Mouse (Mus musculus) liver, embryonic 12.5 days (tissue): ENCODE results near the gene Nfrkb. TPM values are rescaled to one million over a fixed set of nuclear protein-coding genes. Genes with fewer than 3 reads are reported as not detected.

Source experiments
- ATAC-seq: fragments of 200-750 bp; cut with Nextera tagmentation; 2 replicates; pipeline ENCODE4 v1.8.0; 2017; ENCODE audit warnings: moderate number of reproducible peaks, mild to moderate bottlenecking, moderate library complexity
- H3K27ac ChIP-seq: fragments of 300-500 bp; sonication (generic); 2 replicates; pipeline ENCODE4 v1.5.1; 2016; ENCODE audit warnings: mild to moderate bottlenecking
- H3K27me3 ChIP-seq: fragments of 300-500 bp; sonication (generic); replicated peaks from 2 replicates; pipeline ENCODE4 v1.6.1; 2016; ENCODE audit warnings: mild to moderate bottlenecking, moderate library complexity
- H3K36me3 ChIP-seq: fragments of 300-500 bp; sonication (generic); 2 replicates; pipeline ENCODE4 v1.6.1; 2016; ENCODE audit warnings: mild to moderate bottlenecking, moderate library complexity
- H3K4me1 ChIP-seq: fragments of 300-500 bp; sonication (generic); 2 replicates; pipeline ENCODE4 v1.6.1; 2016
- H3K4me2 ChIP-seq: fragments of 300-500 bp; sonication (generic); 2 replicates; pipeline ENCODE4 v1.6.1; 2016; ENCODE audit warnings: mild to moderate bottlenecking, moderate library complexity
- H3K4me3 ChIP-seq: fragments of 300-500 bp; sonication (generic); 2 replicates; pipeline ENCODE4 v1.5.1; 2016; ENCODE audit warnings: mild to moderate bottlenecking, moderate library complexity
- H3K9ac ChIP-seq: fragments of 300-500 bp; sonication (generic); 2 replicates; pipeline ENCODE4 v1.6.1; 2016; ENCODE audit warnings: mild to moderate bottlenecking, moderate library complexity
- H3K9me3 ChIP-seq: fragments of 300-500 bp; sonication (generic); replicated peaks from 2 replicates; pipeline ENCODE4 v1.6.1; 2016; ENCODE audit warnings: mild to moderate bottlenecking, moderate library complexity
- WGBS: fragments of 180-500 bp; shearing (Covaris S2); methylation state at CpG from one replicate; pipeline ENCODE4 v1.1.7; 2016; ENCODE audit not compliant: insufficient replicate concordance; 5-methylcytosine and 5-hydroxymethylcytosine counted together
- polyA plus RNA-seq: library from polyadenylated mRNA; unstranded; fragments of >200 nt; fragmentation: Nextera tagmentation; extraction: Ambion mirVana; gene quantifications from 2 replicates; pipeline ENCODE4 v1.2.1, GENCODE M21; 2016

The Nfrkb gene
- polyA plus RNA-seq = 8.6 and 9.3 TPM in 2 replicates

GRCm38 (mm10) chr9:31385947-31386354, at the start of gene Nfrkb:
Gene Nfrkb (plus strand): TSS chr9:31386192.
- Histone ChIP-seq H3K9me3 (no peaks in the 10 kb centered on the region), H3K9ac (peak within 1 kb of the TSS; percentile 95), H3K27me3 (no peaks in the 10 kb centered on the region), H3K36me3 (peaks cover 21% of the 10 kb centered on the region), H3K4me3 (peak within 1 kb of the TSS; percentile 94), H3K4me1 (peaks cover 31% of the 10 kb centered on the region), H3K4me2 (peak within 1 kb of the TSS; percentile 80), H3K27ac (peak within 1 kb of the TSS; percentile 79)
- under 1% methylated on average over 45 of the region's 46 CpGs for WGBS
- ATAC-seq = peak; percentile 97

DNA sequence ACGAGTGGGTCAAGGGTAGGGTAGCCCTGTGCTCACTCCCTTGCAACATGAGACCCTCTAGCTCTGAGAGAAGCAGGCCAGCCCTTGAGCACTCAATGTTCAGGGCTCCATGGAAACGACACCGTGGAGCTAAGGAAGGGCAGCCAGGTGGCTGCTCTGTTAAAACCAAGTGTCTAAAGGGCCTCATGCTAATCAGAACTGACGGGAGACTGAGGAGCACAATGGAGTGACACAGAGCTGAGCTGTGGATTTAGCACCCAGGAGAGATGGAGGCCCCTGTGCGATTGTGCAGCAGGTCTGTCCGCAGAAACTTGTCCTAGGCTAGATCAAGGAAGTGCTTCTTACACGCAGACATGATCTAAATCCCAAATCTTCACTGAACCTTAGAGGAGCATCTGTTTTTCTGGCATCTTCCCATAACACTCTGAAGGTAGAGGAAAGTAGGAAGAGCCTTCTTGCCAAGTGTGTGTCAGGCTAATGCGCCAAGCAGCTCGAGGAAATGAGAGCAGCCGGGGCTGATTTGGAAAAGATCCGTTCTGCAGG, 41.6 kb upstream of the Nfrkb start:
- Histone ChIP-seq H3K4me1 (no peaks in the 10 kb centered on the region), H3K4me3 (no peak overlapping the region), H3K9ac (no peak overlapping the region), H3K27me3 (no peaks in the 10 kb centered on the region), H3K9me3 (no peaks in the 10 kb centered on the region), H3K27ac (no peak overlapping the region), H3K36me3 (peaks cover 39% of the 10 kb centered on the region), H3K4me2 (no peak overlapping the region)
- no peak for ATAC-seq
- 81% methylated on average over 11 of the region's 11 CpGs for WGBS

DNA sequence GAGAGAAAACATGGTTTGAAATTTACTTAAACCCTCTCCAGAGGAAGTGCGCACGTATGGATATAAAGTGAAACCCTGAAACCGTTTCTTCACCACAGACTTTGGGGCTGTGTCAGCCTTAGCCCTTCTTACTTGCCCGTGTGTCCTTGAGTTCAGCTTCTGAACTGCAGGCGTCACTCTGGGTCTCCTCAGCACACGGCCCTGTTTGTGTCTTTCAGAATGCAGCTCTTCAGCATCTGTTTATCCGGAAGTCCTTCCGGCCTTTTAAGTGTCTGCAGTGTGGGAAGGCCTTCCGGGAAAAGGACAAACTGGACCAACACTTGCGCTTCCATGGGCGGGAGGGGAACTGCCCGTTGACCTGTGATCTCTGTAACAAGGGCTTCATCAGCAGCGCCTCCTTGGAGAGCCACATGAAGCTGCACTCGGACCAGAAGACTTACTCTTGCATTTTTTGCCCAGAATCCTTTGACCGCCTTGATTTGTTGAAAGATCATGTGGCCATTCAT, 39.4 kb upstream of the Nfrkb start:
- no peak for ATAC-seq
- H3K36me3 ChIP-seq = peaks cover 41% of the 10 kb centered on the region
- H3K9me3 ChIP-seq = no peaks in the 10 kb centered on the region
- H3K9ac ChIP-seq = no peak overlapping the region
- 74% methylated on average over 15 of the region's 15 CpGs for WGBS
- no peaks in the 10 kb centered on the region for H3K27me3 ChIP-seq
- no peak overlapping the region for H3K4me2 ChIP-seq
- no peak overlapping the region for H3K27ac ChIP-seq
- no peaks in the 10 kb centered on the region for H3K4me1 ChIP-seq
- H3K4me3 ChIP-seq = no peak overlapping the region

DNA sequence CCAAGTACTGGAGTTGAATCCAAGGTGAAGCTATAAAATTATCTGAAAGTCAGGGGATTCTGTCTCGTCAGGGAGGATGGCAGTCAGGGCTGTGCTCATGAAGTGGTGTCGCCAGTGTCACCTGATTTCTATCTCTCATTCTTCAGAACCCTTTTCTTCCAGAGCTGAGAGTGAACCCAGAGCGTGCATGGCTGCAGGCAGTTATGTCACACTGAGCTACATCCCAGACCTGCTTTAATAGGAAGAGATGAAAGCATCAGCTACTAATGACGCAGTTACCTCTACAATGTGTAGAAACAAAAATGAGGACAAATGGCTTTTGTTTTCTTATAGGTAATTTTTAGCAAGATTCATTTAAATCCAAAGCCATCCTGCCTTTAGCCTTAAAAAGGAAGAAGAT, 37.5 kb upstream of the Nfrkb start:
- no peaks in the 10 kb centered on the region for H3K4me1 ChIP-seq
- 71% methylated on average over 4 of the region's 4 CpGs for WGBS
- no peaks in the 10 kb centered on the region for H3K9me3 ChIP-seq
- H3K9ac ChIP-seq = no peak overlapping the region
- no peak overlapping the region for H3K27ac ChIP-seq
- no peak overlapping the region for H3K4me2 ChIP-seq
- H3K27me3 ChIP-seq = no peaks in the 10 kb centered on the region
- peaks cover 49% of the 10 kb centered on the region for H3K36me3 ChIP-seq
- no peak overlapping the region for H3K4me3 ChIP-seq
- no peak for ATAC-seq

DNA sequence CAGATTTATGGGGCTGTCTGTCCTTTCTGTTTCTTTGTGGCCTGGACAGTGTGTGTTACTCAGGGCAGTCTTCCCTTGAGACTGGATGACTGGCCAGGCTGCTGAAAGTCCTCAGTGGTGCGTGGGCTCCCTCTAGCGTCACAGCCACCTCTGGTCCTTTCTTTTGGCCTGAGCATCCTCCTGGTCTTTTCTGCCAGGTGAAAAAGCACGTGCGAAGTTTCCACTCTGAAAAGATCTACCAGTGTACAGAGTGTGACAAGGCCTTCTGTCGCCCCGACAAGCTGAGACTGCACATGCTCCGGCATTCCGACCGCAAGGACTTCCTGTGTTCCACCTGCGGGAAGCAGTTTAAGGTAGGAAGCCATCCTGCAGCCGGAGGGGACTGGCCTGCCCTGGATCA, 37.1 kb upstream of the Nfrkb start:
- no peaks in the 10 kb centered on the region for H3K9me3 ChIP-seq
- H3K27ac ChIP-seq = no peak overlapping the region
- no peaks in the 10 kb centered on the region for H3K4me1 ChIP-seq
- no peak overlapping the region for H3K9ac ChIP-seq
- 69% methylated on average over 11 of the region's 11 CpGs for WGBS
- H3K27me3 ChIP-seq = no peaks in the 10 kb centered on the region
- no peak overlapping the region for H3K4me2 ChIP-seq
- ATAC-seq = no peak
- peaks cover 50% of the 10 kb centered on the region for H3K36me3 ChIP-seq
- no peak overlapping the region for H3K4me3 ChIP-seq

DNA sequence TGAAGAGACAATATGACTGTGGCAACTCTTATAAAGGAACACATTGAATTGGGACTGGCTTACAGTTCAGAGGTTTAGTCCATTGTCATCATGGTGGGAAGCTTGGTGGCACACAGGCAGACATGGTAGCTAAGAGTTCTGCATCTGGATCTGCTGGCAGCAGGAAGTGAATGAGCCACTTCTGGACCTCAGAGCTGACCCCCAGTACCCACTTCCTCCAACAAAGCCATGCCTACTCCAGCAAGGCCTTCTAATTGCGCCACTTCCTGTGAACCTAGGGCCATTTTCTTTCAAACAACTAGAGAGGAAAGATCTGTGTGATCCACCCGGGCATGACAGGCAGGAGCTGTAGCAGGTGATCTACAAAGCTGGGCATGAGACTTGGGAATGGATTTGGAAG, 33.3 kb upstream of the Nfrkb start:
- Histone ChIP-seq H3K4me2 (no peak overlapping the region), H3K27me3 (no peaks in the 10 kb centered on the region), H3K9ac (no peak overlapping the region), H3K36me3 (peaks cover 67% of the 10 kb centered on the region), H3K27ac (no peak overlapping the region), H3K9me3 (no peaks in the 10 kb centered on the region), H3K4me1 (no peaks in the 10 kb centered on the region), H3K4me3 (no peak overlapping the region)
- 62% methylated on average over 2 of the region's 2 CpGs for WGBS
- no peak for ATAC-seq

DNA sequence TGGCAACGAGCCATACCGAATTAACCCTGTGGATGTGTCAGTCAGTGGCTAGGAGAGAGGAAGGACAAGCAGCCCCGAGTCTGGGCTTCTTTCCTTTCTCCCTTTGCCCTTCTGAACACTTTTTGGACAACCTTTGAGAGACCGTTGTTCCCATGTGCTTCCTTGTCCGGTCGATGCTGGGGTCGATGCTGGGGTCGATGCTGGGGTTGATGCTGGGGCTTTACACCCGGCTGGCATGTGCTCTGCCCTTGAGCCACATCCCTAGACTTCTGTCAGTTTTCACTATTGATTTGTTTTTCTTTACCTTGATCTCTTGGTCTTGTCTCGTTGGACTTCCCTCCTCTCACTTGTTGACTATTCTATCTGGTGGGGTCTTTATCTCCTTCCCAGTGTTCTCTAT, 32.5 kb upstream of the Nfrkb start:
- H3K9ac ChIP-seq = no peak overlapping the region
- WGBS = 82% methylated on average over 10 of the region's 10 CpGs
- H3K4me2 ChIP-seq = peak overlapping the region; percentile 22; the same call in 1 of the 2 replicates
- H3K27me3 ChIP-seq = no peaks in the 10 kb centered on the region
- 0 out of 2 replicates have a peak overlapping the region, but pooled peaks have one; percentile 30 for H3K27ac ChIP-seq
- no peaks in the 10 kb centered on the region for H3K9me3 ChIP-seq
- no peaks in the 10 kb centered on the region for H3K4me1 ChIP-seq
- ATAC-seq = peak; percentile 37; the same call in 1 of the 2 replicates
- H3K4me3 ChIP-seq = no peak overlapping the region
- H3K36me3 ChIP-seq = peaks cover 69% of the 10 kb centered on the region

DNA sequence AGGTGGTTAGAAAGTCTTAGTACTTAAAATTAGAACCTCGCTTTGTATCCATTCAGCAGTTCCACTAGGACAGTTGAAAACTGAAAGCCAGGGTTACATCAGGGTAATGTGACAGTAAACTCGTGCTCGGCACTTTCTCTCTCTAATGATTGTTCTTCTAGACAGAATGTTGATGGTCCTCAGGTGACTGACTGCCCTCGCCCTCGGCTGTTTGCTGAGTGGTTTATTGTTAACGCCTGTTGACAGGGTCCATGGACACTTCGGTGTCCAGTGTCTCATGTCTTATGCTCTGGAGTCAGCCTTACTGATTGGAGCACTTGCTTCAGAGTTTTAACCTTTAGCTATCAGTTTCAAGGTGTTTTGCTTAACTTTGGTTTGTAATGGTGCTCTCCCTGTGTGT, 31.9 kb upstream of the Nfrkb start:
- Histone ChIP-seq H3K9ac (no peak overlapping the region), H3K9me3 (no peaks in the 10 kb centered on the region), H3K27ac (0 out of 2 replicates have a peak overlapping the region, but pooled peaks have one; percentile 30), H3K4me3 (no peak overlapping the region), H3K36me3 (peaks cover 70% of the 10 kb centered on the region), H3K27me3 (no peaks in the 10 kb centered on the region), H3K4me2 (peak overlapping the region; percentile 22; the same call in 1 of the 2 replicates), H3K4me1 (no peaks in the 10 kb centered on the region)
- WGBS = 72% methylated on average over 7 of the region's 7 CpGs
- ATAC-seq = peak; percentile 59; the same call in 1 of the 2 replicates

DNA sequence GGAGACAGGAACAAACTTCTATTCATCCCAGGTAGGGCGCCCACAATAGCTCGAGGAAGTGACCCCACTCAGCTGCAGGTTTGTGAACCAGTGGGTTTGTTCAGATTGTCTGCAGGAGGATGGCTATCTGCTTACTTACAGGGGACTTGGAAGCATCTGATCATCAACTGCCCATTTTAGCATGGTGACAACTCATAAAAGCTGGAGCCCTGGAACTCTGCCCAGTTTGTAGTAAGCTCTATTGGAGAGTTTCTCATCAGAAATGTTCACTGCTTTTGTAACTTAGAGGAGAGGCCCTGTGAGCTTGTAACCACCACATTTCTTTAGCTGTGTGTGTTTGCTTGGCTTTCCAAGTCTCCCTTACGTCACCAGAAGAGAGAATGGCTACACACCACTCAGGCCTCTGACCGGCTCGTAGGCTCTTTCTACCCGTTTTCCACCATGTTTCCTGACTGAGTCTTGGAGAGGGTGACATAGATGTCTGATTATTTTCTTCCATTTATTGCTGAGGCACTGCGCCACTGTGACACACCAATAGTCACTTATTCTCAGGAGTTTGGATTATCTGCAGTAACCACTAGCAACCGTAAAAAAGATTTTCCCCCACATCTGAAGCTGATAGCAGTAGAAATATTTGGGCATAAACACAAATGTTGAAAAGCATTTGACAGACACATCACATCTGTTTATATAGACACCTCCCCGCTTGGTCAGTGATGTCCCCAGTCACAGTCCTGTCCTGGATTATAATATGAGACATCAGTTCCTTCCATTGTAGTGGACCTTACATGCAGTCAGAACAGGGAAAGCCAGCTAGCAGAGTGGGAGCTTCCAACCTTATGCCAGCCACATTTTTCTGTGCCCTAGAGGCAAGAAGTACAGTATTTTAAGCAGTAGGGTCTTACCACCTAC, 22.0 kb upstream of the Nfrkb start:
- Histone ChIP-seq H3K27me3 (no peaks in the 10 kb centered on the region), H3K9ac (no peak overlapping the region), H3K4me2 (no peak overlapping the region), H3K36me3 (peaks cover 60% of the 10 kb centered on the region), H3K4me3 (no peak overlapping the region), H3K27ac (no peak overlapping the region), H3K4me1 (no peaks in the 10 kb centered on the region; the same call in 1 of the 2 replicates), H3K9me3 (no peaks in the 10 kb centered on the region)
- no peak for ATAC-seq
- 81% methylated on average over 9 of the region's 9 CpGs for WGBS

DNA sequence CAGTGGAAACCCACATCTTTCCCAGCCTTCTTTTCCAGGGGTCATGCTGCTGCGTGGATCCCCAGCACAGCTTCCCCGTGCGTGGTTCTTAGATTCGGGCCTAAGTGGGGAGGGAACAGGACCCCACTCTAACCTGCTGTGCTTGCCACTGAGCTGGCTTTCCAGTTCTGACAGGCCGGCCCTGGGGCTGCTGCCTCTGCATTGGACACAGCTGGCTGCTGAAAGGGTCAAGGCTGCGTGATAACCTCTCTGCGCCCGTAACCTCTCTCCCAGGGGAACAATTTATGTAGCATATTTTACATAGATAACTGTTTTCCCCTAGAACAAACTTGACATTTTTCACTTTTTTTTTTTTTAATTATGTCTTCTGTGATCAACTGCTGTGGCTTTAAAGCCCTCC, 20.9 kb upstream of the Nfrkb start:
- Histone ChIP-seq H3K9me3 (no peaks in the 10 kb centered on the region), H3K4me2 (no peak overlapping the region), H3K4me1 (no peaks in the 10 kb centered on the region; the same call in 1 of the 2 replicates), H3K9ac (no peak overlapping the region), H3K36me3 (peaks cover 50% of the 10 kb centered on the region), H3K27ac (no peak overlapping the region), H3K4me3 (no peak overlapping the region), H3K27me3 (no peaks in the 10 kb centered on the region)
- 79% methylated on average over 8 of the region's 8 CpGs for WGBS
- ATAC-seq = 0 out of 2 replicates have a peak, but pooled peaks have one; percentile 37

DNA sequence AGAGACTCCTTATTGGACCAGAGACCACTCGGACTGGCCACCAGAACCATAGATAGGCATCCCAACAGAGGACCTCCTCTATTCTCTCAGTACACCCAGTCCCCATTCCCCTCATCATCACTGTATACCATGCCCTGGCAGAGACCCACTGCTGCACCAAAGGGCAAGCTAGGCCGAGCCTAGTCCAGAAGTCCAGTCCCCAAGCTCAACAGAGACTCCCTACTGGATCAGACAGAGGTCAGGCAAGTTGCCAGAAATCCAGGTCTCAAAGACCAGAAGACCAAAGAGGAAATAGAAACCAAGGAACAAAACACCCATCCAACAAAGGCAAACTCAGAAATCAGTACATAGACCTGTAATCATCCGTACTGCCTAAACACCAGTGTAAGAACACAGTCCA, 14.3 kb upstream of the Nfrkb start:
- no peaks in the 10 kb centered on the region for H3K27me3 ChIP-seq
- H3K4me1 ChIP-seq = no peaks in the 10 kb centered on the region
- H3K9ac ChIP-seq = no peak overlapping the region
- no peak overlapping the region for H3K27ac ChIP-seq
- ATAC-seq = no peak
- H3K9me3 ChIP-seq = no peaks in the 10 kb centered on the region
- no peak overlapping the region for H3K4me2 ChIP-seq
- H3K4me3 ChIP-seq = no peak overlapping the region
- 88% methylated on average over 3 of the region's 3 CpGs for WGBS
- H3K36me3 ChIP-seq = peaks cover 29% of the 10 kb centered on the region

DNA sequence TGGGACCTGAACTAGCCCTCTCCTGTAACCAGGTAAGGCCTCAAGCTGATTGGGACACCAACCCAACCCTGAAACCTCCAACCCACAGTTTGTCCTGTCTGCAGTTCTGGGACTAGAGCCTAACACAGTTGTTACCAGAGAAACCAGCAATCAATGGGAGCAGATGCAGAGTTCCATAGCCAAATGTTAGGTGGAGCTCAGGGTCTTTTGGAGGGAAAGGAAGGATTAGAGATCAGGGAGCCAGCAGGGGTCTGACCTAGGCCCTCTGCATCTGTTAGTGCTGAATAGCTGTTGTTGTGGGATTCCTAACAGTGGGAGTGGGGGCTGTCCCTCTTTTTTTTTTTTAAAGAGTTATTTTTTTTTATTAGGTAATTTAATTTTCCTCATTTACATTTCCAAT, 9.3 kb upstream of the Nfrkb start:
- H3K4me3 ChIP-seq = no peak overlapping the region
- peaks cover 30% of the 10 kb centered on the region for H3K36me3 ChIP-seq
- ATAC-seq = no peak

More for the DNA sequence above, 9.3 kb upstream of the Nfrkb start:
- no peaks in the 10 kb centered on the region for H3K4me1 ChIP-seq
- no peak overlapping the region for H3K4me2 ChIP-seq
- no peaks in the 10 kb centered on the region for H3K9me3 ChIP-seq
- no peak overlapping the region for H3K9ac ChIP-seq
- H3K27ac ChIP-seq = no peak overlapping the region
- H3K27me3 ChIP-seq = no peaks in the 10 kb centered on the region
